Mouse (Mus musculus) forebrain, embryonic 14.5 days (tissue): ENCODE results near the gene Phykpl. TPM values are rescaled to one million over a fixed set of nuclear protein-coding genes. Genes with fewer than 3 reads are reported as not detected.

Experiments used
- ATAC-seq: fragments of 200-750 bp; cut with Nextera tagmentation; 2 replicates; pipeline ENCODE4 v1.8.0; 2017; ENCODE audit warnings: mild to moderate bottlenecking, moderate library complexity
- DNase-seq: peaks from one replicate; pipeline ENCODE4 v3.0.0-alpha.2; 2015; ENCODE audit warnings: low spot score
- H3K27ac ChIP-seq: fragments of 300-500 bp; sonication (generic); 2 replicates; pipeline ENCODE4 v1.5.1; 2014; ENCODE audit warnings: low read depth, mild to moderate bottlenecking, control low read depth, low read length, moderate library complexity
- H3K27me3 ChIP-seq: fragments of 300-500 bp; sonication (generic); replicated peaks from 2 replicates; pipeline ENCODE4 v1.6.1; 2014; ENCODE audit warnings: low read length, control low read depth, mixed read lengths; ENCODE audit not compliant: control insufficient read depth, insufficient read depth
- H3K36me3 ChIP-seq: fragments of 300-500 bp; sonication (generic); 2 replicates; pipeline ENCODE4 v1.6.1; 2014; ENCODE audit warnings: low read length, control low read depth; ENCODE audit not compliant: control insufficient read depth, insufficient read depth
- H3K4me1 ChIP-seq: fragments of 300-500 bp; sonication (generic); 2 replicates; pipeline ENCODE4 v1.6.1; 2014; ENCODE audit warnings: antibody characterized with exemption, low read length, control low read depth; ENCODE audit not compliant: control insufficient read depth, insufficient read depth
- H3K4me2 ChIP-seq: fragments of 300-500 bp; sonication (generic); 2 replicates; pipeline ENCODE4 v1.6.1; 2014; ENCODE audit warnings: mild to moderate bottlenecking, control low read depth, low read length
- H3K4me3 ChIP-seq: fragments of 300-500 bp; sonication (generic); 2 replicates; pipeline ENCODE4 v1.5.1; 2014; ENCODE audit warnings: low read depth, low read length, control low read depth
- H3K9ac ChIP-seq: fragments of 300-500 bp; sonication (generic); 2 replicates; pipeline ENCODE4 v1.6.1; 2014; ENCODE audit warnings: mild to moderate bottlenecking, low read length, control low read depth, moderate library complexity
- H3K9me3 ChIP-seq: fragments of 300-500 bp; sonication (generic); replicated peaks from 2 replicates; pipeline ENCODE4 v1.6.1; 2016; ENCODE audit warnings: low read length, control low read depth, mixed read lengths; ENCODE audit not compliant: control insufficient read depth
- WGBS: fragments of 180-500 bp; shearing (Covaris S2); extraction: QIAGEN DNeasy Blood & Tissue Kit; methylation state at CpG from one replicate; pipeline ENCODE4 v1.1.7; 2014; 5-methylcytosine and 5-hydroxymethylcytosine counted together
- polyA plus RNA-seq: library from polyadenylated mRNA; unstranded; fragments of >200 nt; fragmentation: Nextera tagmentation; extraction: Ambion mirVana; gene quantifications from 2 replicates; pipeline ENCODE4 v1.2.1, GENCODE M21; 2014

Phykpl gene
- polyA plus RNA-seq, 1 experiment from 2014 or later: 9.7 TPM

DNA sequence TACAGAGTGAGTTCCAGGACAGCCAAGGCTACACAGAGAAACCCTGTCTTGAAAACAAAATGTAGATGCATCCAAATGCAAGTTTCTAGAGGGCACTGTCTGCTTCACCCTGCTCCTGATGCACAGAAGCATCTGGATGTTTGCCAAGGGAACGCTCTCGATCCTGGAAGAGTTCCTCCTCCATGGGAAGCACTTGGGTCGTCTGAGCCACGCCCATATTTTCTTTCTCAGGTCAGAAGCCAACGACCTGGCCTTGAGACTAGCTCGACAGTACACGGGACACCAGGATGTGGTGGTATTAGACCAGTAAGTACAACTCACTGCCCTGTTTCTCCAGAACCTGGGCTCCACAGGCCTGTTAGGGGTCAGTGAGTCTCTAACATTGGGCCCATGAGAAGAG lies 6.6 kb downstream of the Phykpl start:
- H3K9me3 ChIP-seq: no peaks in the 10 kb centered on the region
- ATAC-seq (no peak), DNase-seq (peak; percentile 29)
- no peaks in the 10 kb centered on the region for H3K27me3 ChIP-seq
- no peaks in the 10 kb centered on the region for H3K4me1 ChIP-seq
- peaks cover 99% of the 10 kb centered on the region for H3K36me3 ChIP-seq
- H3K27ac ChIP-seq: no peak overlapping the region
- no peak overlapping the region for H3K4me3 ChIP-seq
- 78% methylated on average over 7 of the region's 7 CpGs for WGBS
- H3K9ac ChIP-seq: no peak overlapping the region
- no peak overlapping the region for H3K4me2 ChIP-seq

DNA sequence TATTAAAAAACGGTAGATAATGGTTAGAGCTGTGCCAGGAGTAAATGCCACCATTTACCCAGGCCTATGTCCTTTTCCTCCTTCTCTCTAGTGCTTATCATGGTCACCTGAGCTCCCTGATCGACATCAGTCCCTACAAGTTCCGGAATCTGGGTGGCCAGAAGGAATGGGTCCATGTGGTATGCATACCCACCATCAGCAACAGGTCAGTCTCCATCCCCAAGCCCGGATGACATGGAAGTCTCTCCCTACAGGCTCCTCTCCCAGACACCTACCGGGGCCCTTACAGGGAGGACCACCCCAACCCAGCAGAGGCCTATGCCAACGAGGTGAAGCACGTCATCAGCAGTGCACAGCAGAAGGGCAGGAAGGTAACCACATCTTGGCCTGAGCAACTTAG lies 7.4 kb downstream of the Phykpl start:
- H3K27me3 ChIP-seq: no peaks in the 10 kb centered on the region
- H3K4me2 ChIP-seq: no peak overlapping the region
- no peaks in the 10 kb centered on the region for H3K4me1 ChIP-seq
- no peaks in the 10 kb centered on the region for H3K9me3 ChIP-seq
- H3K27ac ChIP-seq: no peak overlapping the region
- H3K36me3 ChIP-seq: peaks cover 99% of the 10 kb centered on the region
- DNase-seq (no peak), ATAC-seq (no peak)
- WGBS: 92% methylated on average over 7 of the region's 7 CpGs
- H3K4me3 ChIP-seq: no peak overlapping the region
- H3K9ac ChIP-seq: no peak overlapping the region

DNA sequence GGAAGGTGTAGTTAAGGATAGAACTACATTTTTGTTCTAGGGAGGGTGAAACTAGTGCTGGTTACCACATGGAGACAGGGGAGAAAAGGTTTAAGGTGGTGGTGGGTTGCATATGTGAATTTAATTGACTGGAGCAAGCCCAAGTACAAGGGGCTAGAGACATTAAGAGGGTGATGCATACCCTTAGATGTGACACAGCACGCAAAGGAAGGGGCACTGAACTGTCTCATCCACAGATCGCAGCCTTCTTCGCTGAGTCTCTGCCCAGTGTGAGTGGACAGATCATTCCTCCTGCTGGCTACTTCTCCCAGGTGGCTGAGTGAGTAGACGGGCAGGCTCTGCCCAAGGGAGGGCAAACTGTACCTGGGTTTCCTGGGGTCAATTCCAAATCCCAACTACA lies 8.8 kb downstream of the Phykpl start:
- no peak overlapping the region for H3K27ac ChIP-seq
- H3K27me3 ChIP-seq: no peaks in the 10 kb centered on the region

DNA sequence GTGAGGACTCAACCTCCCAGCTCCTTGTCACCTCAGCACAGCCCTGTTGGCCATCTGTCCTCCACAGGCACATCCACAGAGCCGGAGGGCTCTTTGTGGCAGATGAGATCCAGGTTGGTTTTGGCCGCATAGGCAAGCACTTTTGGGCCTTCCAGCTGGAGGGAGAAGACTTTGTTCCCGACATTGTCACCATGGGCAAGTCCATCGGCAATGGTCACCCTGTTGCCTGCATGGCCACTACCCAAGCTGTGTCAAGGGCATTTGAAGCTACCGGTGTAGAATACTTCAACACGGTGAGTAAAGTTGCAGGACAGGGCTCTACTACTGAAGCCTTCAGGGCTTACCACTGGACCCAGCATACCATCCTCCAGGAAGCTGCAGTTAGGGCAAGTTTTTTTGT lies 9.3 kb downstream of the Phykpl start:
- 93% methylated on average over 6 of the region's 6 CpGs for WGBS
- H3K27ac ChIP-seq: no peak overlapping the region

More for the DNA sequence above, 8.8 kb downstream of the Phykpl start:
- Histone ChIP-seq H3K36me3 (peaks cover 99% of the 10 kb centered on the region), H3K4me3 (no peak overlapping the region), H3K4me1 (no peaks in the 10 kb centered on the region), H3K9ac (no peak overlapping the region), H3K4me2 (no peak overlapping the region), H3K9me3 (no peaks in the 10 kb centered on the region)
- no peak for ATAC-seq
- DNase-seq: no peak
- WGBS: 97% methylated on average over 4 of the region's 4 CpGs

DNA sequence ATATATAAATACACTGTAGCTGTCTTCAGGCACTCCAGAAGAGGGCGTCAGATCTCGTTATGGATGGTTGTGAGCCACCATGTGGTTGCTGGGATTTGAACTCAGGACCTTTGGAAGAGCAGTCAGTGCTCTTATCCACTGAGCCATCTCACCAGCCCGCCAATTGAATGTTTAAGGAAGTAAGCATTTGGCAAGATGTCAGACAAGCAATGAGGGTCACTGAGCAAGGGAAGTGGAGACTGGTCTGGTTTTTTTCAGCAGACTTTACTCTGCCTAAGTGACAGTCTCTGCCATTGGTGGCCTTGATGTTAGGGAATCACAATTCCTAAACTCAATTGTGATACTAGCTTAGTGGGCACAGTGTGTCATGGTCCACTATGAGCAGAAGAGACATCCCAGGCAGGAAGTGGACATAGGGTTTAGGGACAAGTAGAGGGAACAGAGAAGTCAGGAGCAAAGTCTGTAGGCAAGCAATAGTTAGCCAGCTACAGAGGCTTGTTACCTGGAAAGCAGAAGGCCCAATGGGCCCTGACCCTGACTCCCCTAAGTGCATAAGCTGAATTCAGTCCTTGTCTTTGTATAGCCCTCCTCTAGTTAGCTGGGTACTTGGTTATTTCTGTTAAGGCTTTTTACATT lies 10.3 kb downstream of the Phykpl start:
- Histone ChIP-seq H3K4me2 (no peak overlapping the region), H3K4me3 (no peak overlapping the region), H3K4me1 (no peaks in the 10 kb centered on the region), H3K9ac (no peak overlapping the region), H3K36me3 (peaks cover 99% of the 10 kb centered on the region), H3K27ac (no peak overlapping the region), H3K9me3 (no peaks in the 10 kb centered on the region), H3K27me3 (no peaks in the 10 kb centered on the region)
- DNase-seq: no peak
- no peak for ATAC-seq
- WGBS: 73% methylated on average over 3 of the region's 3 CpGs

More for the DNA sequence above, 9.3 kb downstream of the Phykpl start:
- Histone ChIP-seq H3K27me3 (no peaks in the 10 kb centered on the region), H3K36me3 (peaks cover 99% of the 10 kb centered on the region), H3K9ac (no peak overlapping the region), H3K4me3 (no peak overlapping the region), H3K4me1 (no peaks in the 10 kb centered on the region), H3K9me3 (no peaks in the 10 kb centered on the region), H3K4me2 (no peak overlapping the region)
- ATAC-seq: no peak
- no peak for DNase-seq

DNA sequence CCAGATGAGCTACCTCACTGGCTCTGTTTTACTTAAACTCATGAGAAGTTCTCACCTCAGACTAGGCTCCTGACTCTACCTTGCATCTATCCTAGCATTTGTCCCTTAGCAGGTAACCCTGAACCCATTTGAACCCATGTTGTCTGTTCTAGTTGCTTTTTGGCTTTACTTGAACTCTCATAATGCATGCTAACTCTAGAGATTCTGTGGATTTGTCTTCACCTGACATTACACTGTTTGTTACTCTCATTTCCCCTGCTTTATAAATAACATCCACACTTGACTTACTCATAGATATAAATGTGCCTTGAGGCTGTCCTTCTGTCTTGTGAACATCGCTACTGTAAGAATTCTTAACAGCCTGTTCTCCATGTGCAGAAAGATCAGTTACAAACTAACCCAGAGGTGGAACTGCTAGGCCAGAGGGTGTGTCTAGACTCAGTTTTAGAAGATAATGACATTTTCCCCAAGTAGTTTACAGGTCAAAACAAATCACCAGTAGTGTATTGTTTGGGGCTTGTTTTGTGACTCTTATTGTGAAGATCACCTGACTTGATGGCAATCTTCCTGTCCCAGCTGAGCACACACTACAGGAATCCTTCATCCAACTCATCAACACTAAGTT lies 11.0 kb downstream of the Phykpl start:
- Histone ChIP-seq H3K4me1 (no peaks in the 10 kb centered on the region), H3K27me3 (no peaks in the 10 kb centered on the region), H3K4me2 (no peak overlapping the region), H3K4me3 (no peak overlapping the region), H3K36me3 (peaks cover 100% of the 10 kb centered on the region), H3K27ac (no peak overlapping the region), H3K9ac (no peak overlapping the region), H3K9me3 (no peaks in the 10 kb centered on the region)
- ATAC-seq (no peak), DNase-seq (no peak)
- WGBS: 97% methylated on average over 1 of the region's 1 CpGs

DNA sequence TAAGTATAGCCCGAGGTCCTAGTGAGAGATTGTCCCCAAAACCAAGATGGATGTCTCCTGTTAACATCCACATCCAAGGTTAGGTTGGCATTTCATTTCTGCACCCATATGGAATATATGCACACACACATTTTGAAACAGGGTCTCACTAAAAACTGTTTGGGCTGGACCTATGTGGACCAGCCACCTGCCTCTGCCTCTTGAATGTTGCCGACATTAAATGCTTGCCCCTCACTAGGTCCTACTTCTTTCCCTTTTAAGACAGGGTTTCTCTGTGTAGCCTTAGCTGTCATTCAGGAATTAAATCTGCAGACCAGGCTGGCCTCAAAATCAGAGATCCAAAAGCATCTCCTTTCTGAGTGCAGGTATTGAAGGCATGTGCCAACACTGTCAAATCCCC lies 13.0 kb downstream of the Phykpl start:
- no peak overlapping the region for H3K9ac ChIP-seq
- 77% methylated on average over 2 of the region's 2 CpGs for WGBS
- H3K4me2 ChIP-seq: no peak overlapping the region
- H3K4me3 ChIP-seq: no peak overlapping the region
- H3K36me3 ChIP-seq: peaks cover 100% of the 10 kb centered on the region
- H3K9me3 ChIP-seq: no peaks in the 10 kb centered on the region
- H3K27me3 ChIP-seq: no peaks in the 10 kb centered on the region
- DNase-seq (no peak), ATAC-seq (no peak)
- H3K4me1 ChIP-seq: no peaks in the 10 kb centered on the region
- no peak overlapping the region for H3K27ac ChIP-seq

DNA sequence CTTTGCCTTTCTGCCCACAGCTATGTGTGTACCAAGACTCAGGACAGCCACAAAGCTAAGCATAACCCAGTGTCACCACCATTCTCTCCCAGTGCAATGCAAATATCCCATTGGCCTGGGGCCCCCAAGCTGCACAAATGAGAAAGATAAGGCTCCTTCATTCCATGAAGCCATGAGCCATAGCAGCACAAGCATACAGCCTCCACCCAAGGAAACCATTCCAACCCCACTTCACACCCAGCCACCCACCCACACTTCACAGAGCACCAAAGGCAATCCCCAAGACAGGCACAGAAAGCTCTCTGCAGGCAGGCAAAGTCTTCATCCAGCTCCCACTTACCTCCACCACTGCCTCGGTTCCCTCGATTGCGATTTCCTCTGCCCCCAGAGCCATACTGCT lies 17.7 kb downstream of the Phykpl start:
- no peak overlapping the region for H3K4me3 ChIP-seq
- ATAC-seq: no peak

DNA sequence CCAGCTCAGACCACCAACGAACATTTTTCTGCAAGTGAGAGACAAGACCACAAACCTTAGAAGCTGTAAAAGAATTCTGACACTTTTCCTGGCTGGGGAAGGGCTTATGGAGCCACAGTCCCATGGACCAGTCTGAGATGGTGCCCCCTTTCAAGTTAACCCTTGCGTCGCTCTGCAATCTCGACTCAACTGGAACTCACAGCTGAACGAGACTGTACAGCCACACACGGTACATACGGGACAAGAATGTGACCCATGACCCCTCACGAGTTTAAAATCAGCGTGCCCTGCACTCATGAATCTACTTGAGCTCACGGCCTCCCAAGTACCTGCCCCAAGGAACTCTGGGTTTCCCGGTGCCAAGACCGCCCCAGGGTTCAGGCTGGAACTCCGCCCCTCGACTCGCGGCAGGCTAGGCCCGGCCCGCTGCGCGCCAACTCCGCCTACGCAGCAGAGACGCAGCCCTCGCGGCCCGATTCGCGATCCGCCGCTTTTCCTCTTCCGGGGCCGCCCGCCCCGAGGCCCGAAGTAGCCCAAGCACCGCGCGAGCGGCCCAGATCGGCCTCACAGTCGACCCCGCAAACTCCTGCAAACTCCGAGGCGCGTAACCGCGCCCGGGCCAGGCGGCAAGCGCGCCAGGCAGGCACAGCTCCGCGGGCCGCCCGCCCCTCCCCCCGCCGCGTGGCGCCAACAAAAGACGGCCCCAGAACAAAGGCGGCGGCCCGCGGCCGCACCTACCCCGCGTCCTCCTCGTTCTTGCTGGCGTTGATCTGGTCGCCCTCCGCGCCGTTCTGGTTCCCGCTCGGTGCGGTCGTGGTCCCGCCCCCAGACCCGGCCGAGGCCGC lies 21.3 kb downstream of the Phykpl start:
- Histone ChIP-seq H3K36me3 (peaks cover 49% of the 10 kb centered on the region), H3K4me2 (peak overlapping the region; percentile 95), H3K4me1 (peaks cover 27% of the 10 kb centered on the region), H3K27ac (peak overlapping the region; percentile 94), H3K27me3 (no peaks in the 10 kb centered on the region), H3K9me3 (no peaks in the 10 kb centered on the region), H3K9ac (peak overlapping the region; percentile 100), H3K4me3 (peak overlapping the region; percentile 98)
- peak; percentile 65 for ATAC-seq
- peak; percentile 83 for DNase-seq
- under 1% methylated on average over 78 of the region's 81 CpGs for WGBS

More for the DNA sequence above, 17.7 kb downstream of the Phykpl start:
- no peak overlapping the region for H3K4me2 ChIP-seq
- peaks cover 84% of the 10 kb centered on the region for H3K36me3 ChIP-seq
- DNase-seq: no peak
- no peaks in the 10 kb centered on the region for H3K27me3 ChIP-seq
- WGBS: 91% methylated on average over 3 of the region's 3 CpGs
- H3K9me3 ChIP-seq: no peaks in the 10 kb centered on the region
- H3K9ac ChIP-seq: no peak overlapping the region
- H3K27ac ChIP-seq: no peak overlapping the region
- peaks cover 24% of the 10 kb centered on the region for H3K4me1 ChIP-seq
